Mouse (Mus musculus) stomach, embryonic 14.5 days (tissue): ENCODE results near the gene Slc29a1. TPM values are rescaled to one million over a fixed set of nuclear protein-coding genes. Genes with fewer than 3 reads are reported as not detected.

Experiments
- ATAC-seq: fragments of 200-750 bp; cut with Nextera tagmentation; 2 replicates; pipeline ENCODE4 v1.8.0; 2017; ENCODE audit warnings: low read depth, moderate TSS enrichment; ENCODE audit not compliant: insufficient number of reproducible peaks, insufficient read depth, low FRiP score
- H3K27ac ChIP-seq: fragments of 300-500 bp; sonication (generic); 2 replicates; pipeline ENCODE4 v1.5.1; 2014; ENCODE audit warnings: mild to moderate bottlenecking, low read length, moderate library complexity, mixed read lengths
- H3K27me3 ChIP-seq: fragments of 300-500 bp; sonication (generic); 2 replicates; pipeline ENCODE4 v1.6.1; 2014; ENCODE audit warnings: low read length, control low read depth, mixed read lengths; ENCODE audit not compliant: control insufficient read depth, insufficient read depth
- H3K36me3 ChIP-seq: fragments of 300-500 bp; sonication (generic); 2 replicates; pipeline ENCODE4 v1.6.1; 2014; ENCODE audit warnings: mild to moderate bottlenecking, control low read depth, low read length, moderate library complexity, mixed read lengths; ENCODE audit not compliant: control insufficient read depth, insufficient read depth
- H3K4me1 ChIP-seq: fragments of 300-500 bp; sonication (generic); 2 replicates; pipeline ENCODE4 v1.6.1; 2014; ENCODE audit warnings: low read length, control low read depth, mixed read lengths; ENCODE audit not compliant: control insufficient read depth, insufficient read depth
- H3K4me2 ChIP-seq: fragments of 300-500 bp; sonication (generic); replicated peaks from 2 replicates; pipeline ENCODE4 v1.6.1; 2014; ENCODE audit warnings: low read depth, low read length, control low read depth
- H3K4me3 ChIP-seq: fragments of 300-500 bp; sonication (generic); 2 replicates; pipeline ENCODE4 v1.5.1; 2014; ENCODE audit warnings: low read depth, low read length, control low read depth
- H3K9ac ChIP-seq: fragments of 300-500 bp; sonication (generic); replicated peaks from 2 replicates; pipeline ENCODE4 v1.6.1; 2014; ENCODE audit warnings: low read depth, mild to moderate bottlenecking, control low read depth, low read length, moderate library complexity, mixed read lengths
- H3K9me3 ChIP-seq: fragments of 300-500 bp; sonication (generic); 2 replicates; pipeline ENCODE4 v1.6.1; 2016; ENCODE audit warnings: low read depth, low read length, control low read depth; ENCODE audit not compliant: control insufficient read depth
- WGBS: fragments of 180-500 bp; shearing (Covaris S2); extraction: QIAGEN DNeasy Blood & Tissue Kit; methylation state at CpG from one replicate; pipeline ENCODE4 v1.1.7; 2014; 5-methylcytosine and 5-hydroxymethylcytosine counted together
- polyA plus RNA-seq: library from polyadenylated mRNA; unstranded; fragments of >200 nt; fragmentation: Nextera tagmentation; extraction: Ambion mirVana; gene quantifications from 2 replicates; pipeline ENCODE4 v1.2.1, GENCODE M21; 2014

Slc29a1 gene
- polyA plus RNA-seq, 1 experiment from 2014 or later = 73.0 TPM

DNA sequence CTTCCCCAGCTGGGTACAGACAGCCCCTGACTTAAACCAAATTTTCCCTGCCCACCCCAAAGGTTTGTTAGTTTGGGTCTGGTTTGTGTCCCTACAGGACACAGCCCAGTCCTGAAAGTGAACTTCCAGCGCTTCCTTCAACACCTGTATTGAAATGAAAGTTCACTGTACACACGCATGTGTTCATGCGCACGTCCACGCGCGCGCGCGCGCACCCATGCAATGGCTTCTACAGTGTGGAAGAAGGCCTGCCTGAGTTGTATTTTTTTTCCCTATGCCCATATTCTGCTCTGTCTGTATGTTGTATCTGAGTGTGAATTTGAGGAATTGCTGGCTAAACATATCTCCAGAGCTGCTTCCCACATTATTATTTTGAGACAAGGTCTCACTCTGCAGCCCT is 34.3 kb downstream of the Slc29a1 start:
- Histone ChIP-seq H3K36me3 (peaks cover 42% of the 10 kb centered on the region), H3K9ac (peak overlapping the region; percentile 86; the same call in 1 of the 2 replicates), H3K27me3 (no peaks in the 10 kb centered on the region), H3K9me3 (no peaks in the 10 kb centered on the region), H3K4me3 (peak overlapping the region; percentile 85), H3K4me2 (peak overlapping the region; percentile 99), H3K27ac (no peak overlapping the region), H3K4me1 (peaks cover 15% of the 10 kb centered on the region; the same call in 1 of the 2 replicates)
- ATAC-seq = no peak
- 89% methylated on average over 11 of the region's 11 CpGs for WGBS

GRCm38 (mm10) chr17:45564531-45565084 is 34.8 kb downstream of the Slc29a1 start:
- Histone ChIP-seq H3K27me3 (no peaks in the 10 kb centered on the region), H3K9me3 (no peaks in the 10 kb centered on the region), H3K27ac (peak overlapping the region; percentile 79; the same call in 1 of the 2 replicates), H3K4me1 (peaks cover 12% of the 10 kb centered on the region; the same call in 1 of the 2 replicates), H3K4me3 (peak overlapping the region; percentile 85), H3K9ac (peak overlapping the region; percentile 86), H3K4me2 (peak overlapping the region; percentile 99), H3K36me3 (peaks cover 37% of the 10 kb centered on the region)
- peak; percentile 7; the same call in 1 of the 2 replicates for ATAC-seq
- 8% methylated on average over 18 of the region's 18 CpGs for WGBS

DNA sequence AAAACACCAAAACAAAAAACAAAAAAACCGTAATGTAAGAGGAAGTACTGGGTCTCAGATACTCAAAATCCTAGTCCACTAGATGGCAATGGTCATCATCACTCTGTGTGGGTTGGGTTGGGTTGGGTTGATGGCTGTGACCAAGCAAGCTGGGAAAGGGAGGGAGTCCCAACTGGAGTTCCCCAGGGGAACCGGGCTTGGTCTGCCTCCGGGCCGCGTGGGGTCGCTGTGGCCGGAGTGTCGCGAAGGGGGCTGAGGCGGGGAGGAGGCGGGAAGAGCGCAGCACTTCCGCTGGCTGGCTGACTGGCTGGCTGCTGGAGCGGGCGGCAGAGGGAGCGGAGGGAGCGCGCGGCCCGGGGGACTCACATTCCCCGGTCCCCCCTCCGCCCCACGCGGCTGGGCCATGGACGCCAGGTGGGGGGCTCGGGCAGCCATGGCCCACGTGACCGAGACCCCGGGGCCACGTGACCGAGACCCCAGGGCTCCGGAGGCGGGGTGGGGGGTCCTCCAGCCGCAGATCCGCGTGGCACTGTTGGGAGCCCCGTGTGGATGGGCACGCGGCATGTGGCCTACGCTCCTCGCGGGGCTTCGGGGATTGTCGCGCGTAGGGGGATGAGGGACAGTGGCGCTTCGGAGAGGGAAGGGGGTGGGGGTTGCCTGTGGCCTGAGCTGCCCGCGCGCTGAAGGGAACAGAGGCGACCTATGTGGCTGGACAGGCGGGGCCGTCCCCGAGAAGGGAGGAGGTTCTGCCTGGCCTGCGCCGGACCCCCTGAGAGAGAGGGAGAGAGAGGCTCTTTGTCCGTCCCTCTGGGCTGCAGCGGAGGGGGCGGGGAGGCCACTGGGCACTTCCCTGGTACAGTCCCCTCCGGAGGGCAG is 35.5 kb downstream of the Slc29a1 start, which contains the start of gene Slc35b2:
Gene Slc35b2 (plus strand): TSS at position 220 of the 876 bp plus-strand sequence.
- Histone ChIP-seq H3K4me2 (peak within 1 kb of the TSS; percentile 99), H3K4me1 (peaks cover 12% of the 10 kb centered on the region; the same call in 1 of the 2 replicates), H3K4me3 (peak within 1 kb of the TSS; percentile 85), H3K27ac (peak within 1 kb of the TSS; percentile 79), H3K9me3 (no peaks in the 10 kb centered on the region), H3K36me3 (peaks cover 30% of the 10 kb centered on the region), H3K9ac (peak within 1 kb of the TSS; percentile 86), H3K27me3 (no peaks in the 10 kb centered on the region)
- ATAC-seq = peak; percentile 86
- under 1% methylated on average over 55 of the region's 61 CpGs for WGBS

DNA sequence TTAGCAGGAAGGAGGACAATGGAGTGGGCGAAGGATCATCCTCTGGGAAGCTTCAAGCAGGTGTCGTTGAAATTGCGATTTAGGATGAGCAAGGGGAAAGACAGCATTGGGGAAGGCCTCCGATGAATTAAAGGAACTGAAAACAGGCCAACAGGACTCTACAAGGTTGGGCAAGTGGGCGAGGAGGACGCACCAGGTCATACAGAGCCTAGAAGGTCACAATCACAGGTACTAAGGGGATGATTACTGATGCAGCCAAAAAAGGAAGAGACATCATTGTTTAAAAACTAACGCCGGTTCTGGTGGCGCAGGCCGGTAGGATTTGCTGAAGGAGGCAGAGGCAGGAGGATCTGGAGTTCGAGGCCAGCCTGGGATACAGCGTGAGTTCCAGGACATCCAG is 36.2 kb downstream of the Slc29a1 start:
- Histone ChIP-seq H3K9ac (no peak overlapping the region), H3K9me3 (no peaks in the 10 kb centered on the region), H3K27ac (no peak overlapping the region), H3K4me3 (no peak overlapping the region), H3K27me3 (no peaks in the 10 kb centered on the region), H3K4me2 (peak overlapping the region; percentile 99; the same call in 1 of the 2 replicates), H3K4me1 (peaks cover 12% of the 10 kb centered on the region; the same call in 1 of the 2 replicates), H3K36me3 (peaks cover 23% of the 10 kb centered on the region)
- WGBS = 74% methylated on average over 12 of the region's 12 CpGs
- no peak for ATAC-seq

DNA sequence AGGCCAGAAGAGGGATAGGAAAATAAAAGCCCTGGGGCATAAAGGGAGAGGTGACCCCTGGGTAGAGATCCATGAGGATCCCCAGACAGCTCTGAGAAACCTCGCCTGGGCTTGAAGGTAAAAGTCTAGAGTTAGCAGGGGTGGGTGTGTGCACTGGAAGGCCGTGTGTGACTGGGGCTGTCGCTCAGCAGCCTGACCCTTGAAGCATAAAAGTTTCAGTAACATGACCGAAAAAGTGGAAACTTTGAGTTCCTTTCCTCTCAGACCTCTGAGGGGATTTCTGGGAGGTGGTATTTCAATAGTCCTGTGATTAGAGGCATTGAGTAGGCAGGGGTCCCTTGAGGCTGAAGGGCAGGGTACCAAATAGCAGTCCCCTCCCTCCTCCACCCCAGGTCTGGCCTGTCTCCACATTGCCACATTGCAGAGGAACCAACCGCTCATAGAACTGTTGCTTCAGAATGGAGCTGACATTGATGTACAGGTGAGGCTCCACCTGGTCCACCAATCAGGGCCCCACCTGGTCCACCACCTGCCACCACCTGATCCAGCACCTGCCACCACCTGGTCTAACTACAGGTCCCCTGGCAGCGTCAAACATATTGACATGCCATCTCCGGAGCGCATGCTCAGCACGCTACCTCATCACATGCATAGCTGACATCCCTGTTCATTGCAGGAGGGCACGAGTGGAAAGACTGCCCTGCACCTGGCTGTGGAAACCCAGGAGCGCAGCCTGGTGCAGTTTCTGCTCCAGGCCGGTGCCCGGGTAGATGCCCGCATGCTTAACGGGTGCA is 39.5 kb downstream of the Slc29a1 start:
- 86% methylated on average over 15 of the region's 15 CpGs for WGBS
- Histone ChIP-seq H3K4me3 (no peak overlapping the region), H3K9ac (no peak overlapping the region), H3K9me3 (no peaks in the 10 kb centered on the region), H3K27ac (no peak overlapping the region), H3K27me3 (no peaks in the 10 kb centered on the region), H3K36me3 (no peaks in the 10 kb centered on the region), H3K4me2 (no peak overlapping the region), H3K4me1 (peaks cover 8% of the 10 kb centered on the region)
- ATAC-seq = no peak

- H3K4me3 ChIP-seq = no peak overlapping the region
- no peak for ATAC-seq
- H3K4me2 ChIP-seq = no peak overlapping the region
- H3K36me3 ChIP-seq = no peaks in the 10 kb centered on the region
- H3K9me3 ChIP-seq = no peaks in the 10 kb centered on the region
- WGBS = 71% methylated on average over 16 of the region's 16 CpGs
- H3K9ac ChIP-seq = no peak overlapping the region
- H3K27me3 ChIP-seq = no peaks in the 10 kb centered on the region
- H3K27ac ChIP-seq = no peak overlapping the region
- peaks cover 4% of the 10 kb centered on the region; the same call in 1 of the 2 replicates for H3K4me1 ChIP-seq
Measured at GRCm38 (mm10) chr17:45557998-45558862, 41.2 kb downstream of the Slc29a1 start.

DNA sequence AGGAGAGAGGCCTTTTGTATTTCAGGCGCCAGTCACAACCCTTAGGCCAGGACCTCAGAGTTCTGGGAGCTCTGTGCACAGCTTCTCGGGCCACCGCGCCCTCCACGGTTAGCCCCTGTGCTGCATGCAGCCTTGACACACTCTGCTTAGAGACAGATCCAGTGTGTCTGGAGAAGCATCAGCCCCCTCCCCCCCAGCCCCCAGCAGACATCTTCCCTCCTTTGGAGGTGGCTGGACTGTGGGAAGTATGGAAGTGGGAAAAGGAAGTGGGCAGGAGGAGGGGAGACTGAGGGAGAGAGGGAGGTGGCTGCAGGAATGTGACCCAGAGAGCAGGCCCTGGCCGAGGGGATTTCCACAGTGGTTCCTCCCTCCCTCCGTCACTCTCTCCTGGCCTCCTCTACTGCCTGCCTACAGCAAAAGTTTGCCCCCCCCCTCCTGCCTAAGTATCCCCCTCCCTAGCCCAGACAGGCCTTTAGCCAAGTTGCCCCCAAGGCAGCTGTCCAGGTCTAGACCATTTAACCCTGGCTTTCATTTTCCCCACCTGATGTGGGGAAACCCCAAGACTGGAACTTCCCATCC is 42.1 kb downstream of the Slc29a1 start:
- ATAC-seq = no peak
- peaks cover 4% of the 10 kb centered on the region; the same call in 1 of the 2 replicates for H3K4me1 ChIP-seq
- H3K4me2 ChIP-seq = 0 out of 2 replicates have a peak overlapping the region, but pooled peaks have one; percentile 7
- H3K4me3 ChIP-seq = no peak overlapping the region
- H3K9ac ChIP-seq = no peak overlapping the region
- H3K27ac ChIP-seq = no peak overlapping the region
- 65% methylated on average over 7 of the region's 7 CpGs for WGBS
- H3K9me3 ChIP-seq = no peaks in the 10 kb centered on the region
- H3K27me3 ChIP-seq = no peaks in the 10 kb centered on the region
- H3K36me3 ChIP-seq = no peaks in the 10 kb centered on the region
